Mouse (Mus musculus): ENCODE data around the gene Me3.
"Not testable (repeated sequence)": the region's sequence is repeated elsewhere in the genome, so short reads cannot be mapped to it uniquely, and the experiment has no call there.

GRCm38 (mm10) chr7:89731115-89731514 lies 98.9 kb downstream of the Me3 start:
- not testable (repeated sequence) for TF ChIP-seq CTCF, EP300 (IDR thresholded peaks at IDR 0.05; ENCODE audit: low read depth)

Data from heart, postnatal 0 days (tissue).